Mouse (Mus musculus) right cerebral cortex, adult 18-20 months (tissue): Measurements from ENCODE around the gene Abcb4.
A peak's percentile ranks its signal among the peaks of the same experiment; 100 is the strongest.
"Not testable (repeated sequence)": the region's sequence is repeated elsewhere in the genome, so short reads cannot be mapped to it uniquely, and the experiment has no call there.

Experiments used
- DNase-seq: peaks from one replicate; pipeline ENCODE4 v3.0.0; 2022; ENCODE audit warnings: mixed read lengths

The Abcb4 gene

DNA sequence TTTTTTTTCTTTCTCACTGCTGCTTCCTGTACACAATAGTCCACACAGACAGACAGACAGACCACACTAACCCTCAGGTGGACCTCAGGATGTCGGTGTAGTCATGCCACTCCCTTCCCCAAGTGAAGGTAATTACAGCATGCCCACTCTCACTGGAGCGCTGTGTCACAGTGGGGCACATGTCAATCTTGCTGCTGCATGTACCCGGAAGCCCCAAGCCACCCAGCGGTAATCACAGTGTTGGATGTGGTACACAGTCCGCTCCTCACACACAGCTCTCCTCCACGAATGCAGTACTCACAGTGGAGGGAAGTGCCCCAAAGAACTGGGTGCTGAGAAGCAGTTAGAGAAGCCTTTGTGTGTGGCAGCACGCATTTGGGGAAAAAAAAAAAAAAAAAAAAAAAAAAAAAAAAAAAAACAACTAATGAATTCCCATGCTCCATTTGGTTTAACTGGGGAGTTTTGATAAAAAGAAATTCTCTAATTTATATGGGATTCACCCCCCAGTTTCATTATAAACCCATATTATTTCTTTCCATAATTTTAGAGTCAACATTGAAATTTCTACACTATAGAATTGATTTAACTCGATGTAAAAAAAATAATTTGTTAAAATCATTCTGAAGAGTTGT is 18.2 kb downstream of the Abcb4 start:
- no peak for DNase-seq

DNA sequence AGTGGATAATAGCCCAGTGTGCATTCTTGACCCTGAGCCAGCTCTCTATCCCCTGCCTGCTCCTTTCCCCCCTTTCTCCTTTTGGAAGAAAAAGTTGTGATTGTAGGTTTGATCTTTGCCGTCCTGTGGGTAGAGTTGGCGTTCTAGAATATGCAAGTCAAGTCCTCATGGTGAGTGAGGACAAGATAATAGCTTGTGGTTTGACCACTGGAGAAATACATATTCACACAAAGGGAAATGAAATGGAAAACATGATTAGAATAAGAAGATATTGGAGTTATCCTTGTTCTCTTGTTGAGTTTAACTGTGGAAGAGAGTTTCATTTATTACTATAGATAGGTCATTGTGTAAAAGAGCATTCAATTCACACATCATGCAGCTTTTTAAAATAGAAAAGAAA is 22.9 kb downstream of the Abcb4 start:
- DNase-seq, result no peak

- DNase-seq, result no peak
Measured at GRCm38 (mm10) chr5:8917069-8917468, 23.6 kb downstream of the Abcb4 start.

DNA sequence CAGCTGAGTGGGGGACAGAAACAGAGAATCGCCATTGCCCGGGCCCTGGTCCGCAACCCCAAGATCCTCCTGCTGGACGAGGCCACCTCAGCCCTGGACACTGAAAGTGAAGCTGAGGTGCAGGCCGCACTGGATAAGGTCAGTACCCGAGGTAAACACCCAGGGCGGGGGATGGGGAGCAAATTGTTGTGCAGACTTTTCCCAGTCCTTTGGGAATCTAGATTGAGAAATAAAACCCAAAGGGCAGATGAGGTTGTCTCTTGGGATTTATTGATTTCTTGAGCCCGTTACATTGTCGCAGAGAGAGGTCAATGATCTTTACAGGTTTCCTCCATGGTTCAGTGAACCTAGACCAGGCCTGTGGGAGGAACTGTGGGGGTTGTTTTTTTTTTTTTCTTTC is 34.9 kb downstream of the Abcb4 start:
- no peak for DNase-seq

DNA sequence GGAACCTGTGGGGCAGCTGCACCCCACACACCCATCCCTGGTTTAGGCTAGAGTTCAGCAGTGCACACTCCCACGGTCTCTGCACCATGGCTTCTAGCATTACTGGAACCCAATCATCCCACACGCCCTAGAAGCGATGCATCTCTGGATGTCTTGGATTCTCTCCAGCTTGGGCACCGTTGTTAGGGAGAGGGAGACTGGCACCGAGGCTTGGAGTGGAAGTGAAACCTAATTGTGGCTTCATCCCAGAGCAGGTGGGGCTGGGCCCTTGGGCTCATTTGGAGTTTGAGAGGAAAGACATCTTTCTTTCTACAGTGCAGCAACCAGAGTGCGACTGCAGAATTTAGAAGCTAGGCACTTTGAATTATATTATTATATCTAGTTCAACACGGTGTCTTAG is 44.4 kb downstream of the Abcb4 start:
- DNase-seq, result no peak

- not testable (repeated sequence) for DNase-seq
Measured at GRCm38 (mm10) chr5:8941266-8941665, 47.7 kb downstream of the Abcb4 start.

DNA sequence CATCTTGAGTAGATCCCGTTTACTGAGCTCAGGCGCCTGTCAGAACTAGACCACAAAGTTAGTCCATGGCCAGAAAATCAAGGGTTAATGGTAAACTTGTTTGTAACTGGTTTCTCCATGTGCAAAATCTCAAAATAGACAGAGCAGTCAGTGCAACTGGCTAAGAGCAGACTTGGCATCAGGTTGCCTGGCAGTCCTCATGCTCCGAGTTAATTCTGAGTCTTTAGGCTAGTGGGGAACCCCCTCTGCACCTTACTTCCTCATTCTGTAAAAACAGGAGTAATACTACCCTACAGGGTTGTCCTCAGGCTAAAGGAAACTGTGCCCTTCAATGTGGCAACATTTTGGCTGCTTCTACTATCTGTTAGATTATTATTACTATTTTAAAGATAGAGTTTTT is 50.3 kb downstream of the Abcb4 start:
- no peak for DNase-seq

DNA sequence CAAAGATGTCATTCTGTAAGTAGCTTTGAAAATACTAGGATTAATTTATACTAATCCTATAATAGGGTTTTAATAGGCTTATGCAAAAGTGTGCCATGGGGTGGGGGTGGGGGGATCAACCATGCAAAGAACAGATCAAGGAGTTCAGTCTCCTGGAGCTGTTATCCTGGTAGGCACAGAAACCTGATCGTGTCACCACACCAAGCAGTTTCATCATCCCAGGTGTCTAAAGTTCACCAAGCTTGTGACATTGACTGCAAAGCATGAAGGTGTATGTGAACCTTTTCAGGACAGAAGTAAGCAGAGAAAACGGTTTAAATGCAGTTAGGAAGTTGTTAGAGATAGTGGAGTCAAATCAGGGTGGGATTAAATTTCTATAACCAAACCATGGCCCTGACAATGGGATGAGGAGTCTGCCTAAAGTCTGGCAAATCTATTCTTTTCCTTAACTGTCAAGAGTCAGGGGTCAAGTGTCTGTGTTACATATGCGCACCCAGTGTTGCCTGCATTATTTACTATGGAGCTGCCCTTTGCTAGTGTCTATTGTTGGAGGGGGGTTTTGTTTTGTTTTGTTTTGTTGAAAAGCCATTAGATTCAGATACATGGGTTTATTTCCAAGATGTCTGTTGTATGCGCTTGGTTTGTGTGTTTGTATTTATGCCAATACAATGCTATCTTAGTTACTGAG is 54.0 kb downstream of the Abcb4 start:
- no peak for DNase-seq

DNA sequence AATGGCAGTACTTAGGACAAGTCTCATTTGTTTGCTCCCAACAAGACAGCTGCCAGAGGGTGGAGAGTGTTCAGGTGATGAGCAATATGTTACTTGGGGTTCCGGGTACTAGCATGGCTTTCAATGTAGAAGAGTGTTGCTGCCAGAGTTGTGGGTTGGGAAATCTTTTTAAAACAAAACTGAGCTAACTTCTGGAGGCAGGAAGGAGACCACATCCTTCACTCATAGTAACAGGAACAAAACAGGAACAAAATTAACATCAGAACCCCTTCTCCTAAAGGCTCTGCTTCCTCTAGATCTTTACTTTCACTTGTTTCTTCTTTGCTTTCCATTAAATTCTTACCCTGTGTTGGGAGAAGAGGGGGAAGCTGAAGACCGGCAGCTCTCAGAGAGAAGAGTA is 60.1 kb downstream of the Abcb4 start:
- DNase-seq, result no peak

DNA sequence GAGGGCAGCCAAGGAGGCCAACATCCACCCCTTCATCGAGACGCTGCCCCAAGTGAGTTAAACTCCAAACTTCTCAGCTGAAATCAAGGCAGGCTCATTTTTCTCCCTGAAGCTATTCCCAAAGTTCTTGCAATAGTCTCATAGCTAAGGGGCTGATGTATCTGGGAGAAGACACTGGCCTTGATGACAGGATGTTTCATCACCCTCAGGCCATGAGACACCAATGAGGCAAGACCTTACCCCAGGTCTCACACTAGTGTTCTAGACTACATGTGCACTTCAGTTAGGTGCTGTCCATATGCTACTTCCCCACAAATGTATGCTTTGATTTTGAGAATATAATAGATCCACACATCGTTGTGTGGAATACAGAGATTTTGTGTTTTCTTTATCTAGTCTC is 62.0 kb downstream of the Abcb4 start:
- DNase-seq, result no peak

- no peak for DNase-seq
Measured at GRCm38 (mm10) chr5:8960534-8960933, 67.0 kb downstream of the Abcb4 start.

GRCm38 (mm10) chr5:8964487-8964886 is 71.0 kb downstream of the Abcb4 start:
- no peak for DNase-seq

DNA sequence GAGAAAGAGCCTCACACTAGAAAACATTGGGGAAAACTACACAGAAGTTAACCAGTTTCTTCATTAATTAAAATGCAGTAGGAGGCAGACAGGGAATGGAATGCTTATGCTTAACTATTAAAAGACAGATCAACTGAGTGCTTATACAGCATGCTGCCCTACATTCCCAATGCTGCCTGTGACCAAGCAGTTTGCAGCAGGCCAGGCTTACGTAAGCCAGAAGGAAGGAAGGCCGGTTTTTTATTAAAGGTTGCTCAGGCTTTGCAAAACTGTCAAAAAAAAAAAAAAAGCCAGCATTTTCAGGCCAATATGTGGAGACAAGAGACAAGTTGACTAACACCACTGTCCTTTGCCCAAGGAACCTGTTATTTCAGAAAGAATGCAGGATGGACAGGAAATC is 77.2 kb downstream of the Abcb4 start:
- DNase-seq, result no peak

- DNase-seq, result no peak
Measured at GRCm38 (mm10) chr5:8972355-8972754, 78.8 kb downstream of the Abcb4 start.

DNA sequence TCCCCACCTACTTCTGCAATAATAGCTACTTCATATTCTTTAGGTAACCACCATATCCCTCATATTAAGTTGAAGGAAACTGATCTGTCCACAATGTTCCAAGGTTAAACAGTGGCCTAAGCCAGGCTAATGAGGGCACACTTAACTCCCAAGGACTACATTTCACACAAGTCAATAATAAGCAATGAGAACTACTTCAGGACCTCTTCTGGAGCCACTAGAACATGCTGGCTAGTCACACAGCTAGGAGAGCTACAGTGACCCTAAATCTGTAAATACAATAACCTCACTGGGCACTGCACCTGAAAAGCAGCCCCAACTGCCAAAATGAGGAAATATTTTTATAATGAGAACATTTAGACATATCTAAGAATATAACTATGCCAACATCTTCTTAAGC is 81.2 kb downstream of the Abcb4 start:
- DNase-seq, result no peak

GRCm38 (mm10) chr5:8985470-8985869 is 92.0 kb downstream of the Abcb4 start:
- no peak for DNase-seq

DNA sequence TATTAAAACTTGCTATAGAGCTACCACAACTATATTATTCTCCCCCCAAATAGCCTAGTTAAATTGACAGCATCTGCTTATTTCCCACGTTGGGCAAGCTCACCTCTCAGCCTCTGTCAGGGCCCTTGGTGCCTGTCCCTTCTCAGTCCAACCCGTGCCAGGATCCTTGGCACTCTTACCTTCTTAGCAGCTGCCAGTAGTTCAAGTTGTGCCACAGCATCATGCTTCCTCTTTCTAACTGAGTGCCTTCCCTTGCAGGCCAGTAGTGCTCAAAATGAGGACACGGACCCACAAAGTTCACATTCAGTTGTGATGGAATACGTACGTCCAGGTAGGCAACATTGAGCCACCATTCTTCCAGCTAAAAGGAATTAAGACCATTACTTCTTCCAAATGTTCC is 94.4 kb downstream of the Abcb4 start:
- no peak for DNase-seq

DNA sequence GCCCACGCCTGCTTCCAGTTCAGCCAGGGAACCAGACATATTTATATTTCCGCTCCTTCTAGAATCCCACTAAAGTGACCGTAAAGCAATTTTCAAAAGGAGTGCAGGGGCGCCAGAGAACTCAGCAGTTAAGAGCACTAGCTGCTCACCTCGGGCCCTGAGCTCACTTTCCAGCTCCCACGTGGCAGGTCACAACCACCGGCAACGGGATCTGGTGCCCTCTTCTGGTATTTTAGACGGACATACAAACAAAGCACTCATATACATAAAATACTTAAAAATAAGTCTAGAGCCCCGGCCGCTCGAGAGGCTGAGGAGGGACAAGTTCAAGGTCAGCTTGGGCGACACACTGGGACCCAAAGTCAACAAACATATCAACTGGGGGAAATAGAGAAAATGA is 97.0 kb downstream of the Abcb4 start:
- DNase-seq, result no peak

GRCm38 (mm10) chr5:8991626-8992025 is 98.1 kb downstream of the Abcb4 start:
- no peak for DNase-seq

DNA sequence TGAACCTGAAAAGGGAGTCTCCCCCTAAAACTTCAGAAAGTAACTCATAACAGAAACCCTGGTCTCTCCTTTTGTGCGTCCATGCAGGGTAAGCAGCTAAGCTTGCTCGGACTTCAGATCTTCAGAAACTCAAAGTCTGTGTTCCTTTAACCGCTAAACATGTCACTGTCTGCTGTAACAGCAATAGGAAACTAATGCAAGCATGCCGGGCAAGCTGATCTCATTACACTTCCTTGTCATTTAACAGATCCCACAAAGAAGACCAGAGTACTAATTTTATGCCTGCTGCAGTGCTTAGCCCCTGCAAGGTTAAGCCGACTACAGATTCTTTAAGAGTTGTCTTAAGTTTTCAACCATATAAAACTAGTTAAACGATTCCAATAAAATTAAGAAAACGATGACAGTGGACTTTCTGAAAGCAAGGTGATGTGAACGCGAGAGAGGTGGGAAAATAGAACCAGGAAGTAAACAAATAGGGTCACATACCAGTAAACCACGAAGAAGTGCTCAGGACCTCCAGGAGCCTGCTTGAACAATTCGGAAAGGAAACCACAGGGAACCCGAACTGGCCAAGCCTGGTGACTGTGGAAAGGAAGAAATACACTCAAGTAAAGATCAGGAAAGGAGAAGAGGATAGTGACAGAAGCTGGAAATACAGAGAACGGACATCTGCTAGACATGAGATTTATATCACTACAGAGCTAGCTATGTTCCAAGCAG is 102.6 kb downstream of the Abcb4 start:
- no peak for DNase-seq

GRCm38 (mm10) chr5:8996686-8997512 is 103.4 kb downstream of the Abcb4 start, which contains the start of gene Crot:
TSS of gene Crot (minus strand) at chr5:8997324.
- peak; percentile 94 for DNase-seq

DNA sequence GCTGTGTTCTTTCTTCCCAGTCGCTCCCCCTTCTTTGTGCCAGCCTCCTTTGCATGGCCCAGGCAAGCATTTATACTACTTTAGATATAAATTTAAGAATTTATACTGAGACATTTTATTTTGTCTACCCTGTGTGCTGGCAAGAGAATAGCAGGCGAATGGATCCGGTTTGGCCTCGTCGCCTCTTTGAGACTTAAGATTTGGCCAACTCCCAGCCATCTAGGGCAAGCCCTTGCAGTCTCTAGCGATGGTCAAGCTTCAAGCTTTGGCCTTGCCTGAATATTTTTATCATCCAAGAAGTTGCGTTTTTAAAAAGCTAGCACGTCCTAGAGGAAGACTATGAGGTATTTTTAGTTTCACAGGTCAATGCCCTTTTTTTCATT is 104.0 kb downstream of the Abcb4 start:
- DNase-seq, result no peak

GRCm38 (mm10) chr5:8999108-8999507 is 105.6 kb downstream of the Abcb4 start:
- no peak for DNase-seq
